Mouse (Mus musculus) mouse trophoblast stem cell (cell line): ENCODE measurements at regions not wholly inside any gene's neighbourhood (a gene's known extent, or its start where the extent isn't known, plus 50 kb on each side); places are given as distances from the start of the nearest gene placed in this dataset.

Source experiments
- in situ Hi-C, 2 experiments: fragments of 300-500 bp; cut with MseI, MboI; formaldehyde crosslinking; loops; 2 replicates in 1 of 2; 3 replicates in 1 of 2; pipeline ENCODE4 v1.15.1; 2025

DNA sequence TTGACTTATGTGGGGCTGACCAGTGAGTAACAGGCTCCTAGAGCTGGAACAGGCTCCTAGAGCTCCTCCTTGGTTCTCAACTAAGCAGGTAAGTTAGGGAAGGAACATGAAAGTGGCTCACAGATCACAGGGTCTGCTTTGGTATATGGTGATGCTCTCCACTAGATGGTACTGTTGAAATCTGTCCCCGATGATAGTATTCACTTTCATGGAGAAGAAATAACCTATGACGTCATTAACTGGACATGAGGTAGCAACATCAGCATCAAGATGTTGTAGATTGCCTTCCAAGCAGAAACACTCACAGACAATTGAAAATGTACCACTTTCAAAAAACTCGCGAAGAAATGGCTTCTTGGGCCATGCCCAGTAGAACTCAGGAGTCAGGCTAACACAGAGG lies 195.3 kb upstream of the Atp5g3 start:
- in situ Hi-C loops, result no loop called here

DNA sequence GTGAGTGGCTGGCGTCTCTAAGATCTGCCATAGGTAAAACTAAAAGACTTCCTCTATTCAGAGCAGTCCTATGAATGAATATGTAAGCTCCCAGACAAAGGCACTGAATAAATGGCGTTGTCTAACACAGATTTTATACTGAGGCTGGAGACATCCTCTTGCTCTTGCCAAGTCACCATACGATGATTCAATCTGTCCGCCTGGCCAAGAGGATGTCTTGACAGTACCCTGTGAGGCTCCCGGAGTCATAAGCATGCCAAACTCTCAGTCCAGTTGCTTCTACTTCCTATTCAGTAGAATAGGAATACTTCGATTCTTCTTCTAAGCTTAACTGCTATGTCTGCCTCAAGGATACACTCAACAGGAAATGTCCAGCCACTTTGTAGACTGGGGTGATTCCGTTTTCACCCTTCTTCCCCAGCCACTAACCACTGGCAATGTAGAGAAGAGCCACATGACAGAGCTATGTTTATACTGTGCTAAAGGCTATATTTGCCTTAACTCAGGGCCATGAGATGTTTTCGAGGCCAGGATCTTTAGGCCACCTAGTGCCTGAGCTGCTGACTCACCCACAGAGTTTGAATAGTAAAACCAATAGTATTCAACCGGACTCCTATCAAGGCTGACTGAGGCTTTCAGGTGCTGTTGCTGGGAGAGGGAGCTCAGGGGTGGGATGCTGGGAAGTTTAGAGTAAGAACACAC lies 188.7 kb upstream of the Atp5g3 start:
- in situ Hi-C loops, result no loop called here

DNA sequence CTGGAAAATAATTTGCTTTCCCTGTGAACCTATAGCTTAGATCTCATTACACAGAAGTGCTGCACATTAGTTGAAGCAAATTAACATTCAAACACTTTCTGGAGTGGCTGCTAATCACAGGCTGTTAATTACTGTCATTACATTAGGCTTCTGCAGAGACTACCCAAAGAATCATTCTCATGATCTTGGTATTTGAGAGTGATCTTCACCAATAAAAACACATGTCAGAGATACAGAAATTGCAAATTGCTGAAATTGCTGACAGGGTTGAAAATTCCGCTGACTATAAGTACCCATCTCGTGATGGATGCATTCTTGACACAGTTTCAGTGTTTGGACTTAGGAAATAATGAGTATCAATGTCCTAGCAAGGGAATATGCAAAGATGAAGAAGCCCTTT lies 185.7 kb upstream of the Atp5g3 start:
- in situ Hi-C loops, result no loop called here

DNA sequence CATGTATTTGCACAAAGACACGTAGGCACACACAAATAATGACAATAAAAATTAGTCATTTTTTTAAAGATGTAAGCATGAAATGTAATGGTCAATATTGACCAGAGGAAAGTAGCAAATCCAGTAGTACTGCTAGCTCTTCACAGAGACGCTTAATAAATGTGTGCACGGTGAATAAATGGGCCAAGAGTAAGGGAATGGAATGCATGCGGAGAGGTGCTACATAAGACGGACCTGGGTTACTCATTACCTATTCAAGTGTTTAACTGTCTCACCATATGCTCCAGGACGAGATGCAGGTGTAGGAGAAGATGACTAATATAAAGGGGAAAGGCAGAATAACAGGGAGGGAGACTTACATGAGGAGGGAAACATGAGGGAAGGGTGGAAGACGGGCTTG lies 182.4 kb upstream of the Atp5g3 start:
- in situ Hi-C loops, result no loop called here

DNA sequence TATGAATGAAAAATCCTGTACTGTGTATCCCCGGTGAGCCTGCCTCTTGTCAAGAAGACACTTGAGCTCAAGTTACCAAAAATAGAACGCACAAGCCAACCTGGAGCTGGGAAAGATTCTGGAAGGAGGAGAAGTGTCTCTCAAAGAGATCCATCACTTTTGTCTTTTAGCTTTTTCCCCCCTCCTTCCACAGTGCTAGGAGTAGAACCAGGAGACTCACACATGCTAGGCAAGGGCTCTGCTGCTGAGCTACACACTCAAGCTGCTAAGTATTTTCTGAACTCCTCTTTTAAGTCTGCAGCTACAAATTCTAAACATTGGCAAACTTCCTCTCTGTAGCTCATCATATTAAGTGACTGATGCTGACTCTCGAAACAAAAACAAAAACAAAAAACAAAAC lies 176.2 kb upstream of the Atp5g3 start:
- in situ Hi-C loops, result no loop called here

DNA sequence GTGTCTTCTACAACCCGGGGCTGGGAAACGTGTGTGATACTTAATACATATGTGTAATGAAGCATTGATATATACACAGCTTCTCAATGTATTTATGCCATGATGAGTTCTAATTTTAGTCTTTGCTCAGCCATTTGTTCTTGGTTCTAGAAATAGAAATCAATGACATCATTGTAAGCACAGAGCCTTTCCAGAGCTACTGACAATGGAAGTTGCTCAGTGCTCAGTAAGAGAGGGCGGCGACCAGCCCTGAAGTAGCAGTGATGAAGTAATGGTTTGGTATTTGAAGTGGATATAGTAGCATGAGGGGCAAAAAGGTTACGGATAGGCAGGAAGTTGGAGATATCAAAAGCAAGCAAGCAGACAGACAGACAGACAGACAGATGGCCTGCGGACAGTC lies 173.8 kb upstream of the Atp5g3 start:
- in situ Hi-C loops, result no loop called here

DNA sequence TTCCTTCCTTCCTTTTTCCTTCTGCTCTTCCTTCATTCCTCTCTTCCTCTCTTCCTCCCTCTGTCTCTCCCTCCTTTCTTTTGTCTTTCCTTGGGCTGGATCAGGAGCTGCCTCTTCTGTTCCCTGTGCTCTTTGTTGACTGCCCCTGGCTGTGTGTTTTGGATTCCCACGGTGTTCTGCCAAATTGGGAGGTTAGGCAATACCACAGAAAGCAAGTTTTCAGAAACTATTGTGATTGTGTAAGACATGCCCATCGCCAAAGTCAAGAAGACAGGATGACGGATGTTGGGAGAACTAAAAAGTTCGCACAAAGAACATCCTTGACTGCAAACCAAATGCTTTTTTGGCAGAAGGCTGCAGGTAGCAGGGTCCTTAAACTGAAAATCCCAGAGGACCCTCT lies 165.6 kb upstream of the Atp5g3 start:
- in situ Hi-C loops, result no loop called here

DNA sequence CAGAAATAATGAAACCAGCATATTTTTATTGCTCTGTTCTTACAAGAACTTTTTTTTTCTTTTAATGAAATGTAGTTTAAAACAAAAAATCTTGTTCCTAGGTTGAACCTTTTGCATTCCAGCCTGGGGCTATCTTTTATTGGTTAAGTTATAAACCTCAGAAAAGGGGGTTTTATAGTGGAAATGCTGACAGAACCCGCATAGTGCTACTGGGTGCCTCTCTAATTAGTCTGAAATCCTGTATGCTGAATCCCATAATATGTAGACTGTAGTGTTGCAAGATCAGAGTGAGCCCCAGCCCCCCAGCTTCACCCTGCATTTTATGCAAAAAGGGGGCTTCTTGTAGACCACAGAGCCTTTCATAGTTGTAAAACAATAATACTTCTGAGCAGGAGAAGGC lies 164.4 kb upstream of the Atp5g3 start:
- in situ Hi-C loops, result no loop called here

DNA sequence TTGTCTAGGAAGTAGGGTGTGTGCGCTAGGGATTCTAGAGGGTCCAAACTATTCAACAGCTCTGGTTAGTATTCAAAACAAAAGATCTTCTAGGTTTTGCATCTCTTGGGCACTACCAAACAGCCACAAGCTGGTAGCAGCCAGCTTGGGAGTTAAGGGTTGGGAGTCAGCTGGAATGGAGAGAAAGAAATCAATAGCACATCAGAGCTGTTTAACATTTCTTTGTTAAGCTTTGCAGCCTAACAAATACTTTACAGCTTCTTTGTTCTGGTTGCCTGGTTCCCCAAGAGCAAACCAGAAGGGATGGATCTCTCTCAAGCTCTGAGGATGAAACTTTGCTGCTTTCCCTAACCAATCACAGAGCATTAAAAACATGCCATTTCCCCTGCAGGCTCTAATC lies 162.3 kb upstream of the Atp5g3 start:
- in situ Hi-C loops, result no loop called here

DNA sequence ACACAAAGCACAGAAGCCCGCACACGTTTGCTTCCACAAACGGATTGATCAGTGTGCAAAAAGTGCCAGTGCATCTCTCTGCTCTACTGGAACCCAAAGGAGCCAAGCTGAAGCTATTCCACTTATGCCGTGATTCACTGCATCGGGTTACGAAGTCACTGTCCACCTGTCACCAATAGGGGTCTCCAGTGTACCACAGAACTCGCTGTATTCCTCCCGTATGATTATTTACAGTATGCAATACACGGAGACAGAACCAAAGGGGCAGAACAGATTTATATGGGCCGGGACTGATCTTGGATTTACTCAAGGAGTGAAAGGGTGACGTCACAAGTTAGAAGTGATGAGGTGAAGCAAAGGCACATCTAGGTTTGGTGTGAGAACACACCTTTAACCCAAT lies 155.5 kb upstream of the Atp5g3 start:
- in situ Hi-C loops, result loop anchor here (10.0 kb wide), 1 partner anchor 588 kb away; the partner anchor contains the start of gene Evx2 (in 2 of the 2)

DNA sequence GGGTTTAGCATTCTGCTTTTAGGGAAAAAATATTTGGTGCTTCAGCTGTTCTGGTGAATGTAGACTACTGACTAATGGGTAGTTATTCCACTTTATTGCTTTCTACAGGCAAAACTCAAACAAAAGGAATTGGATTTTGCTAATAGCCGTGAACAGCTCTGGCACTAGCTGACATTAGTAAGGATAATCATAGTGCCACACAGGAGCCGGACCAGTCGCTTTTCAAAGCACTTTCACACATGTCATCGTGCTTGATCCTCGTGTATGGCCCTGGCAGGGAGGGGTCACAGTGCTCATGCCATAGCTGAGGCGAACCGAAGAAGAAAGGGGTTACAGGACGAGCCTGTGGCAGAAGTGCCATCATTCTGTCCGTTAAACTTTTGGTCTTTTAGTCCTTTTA lies 153.2 kb upstream of the Atp5g3 start:
- in situ Hi-C loops, result loop anchor here (10.0 kb wide), 1 partner anchor 590 kb away; the partner anchor contains the start of gene Evx2 (in 2 of the 2)

DNA sequence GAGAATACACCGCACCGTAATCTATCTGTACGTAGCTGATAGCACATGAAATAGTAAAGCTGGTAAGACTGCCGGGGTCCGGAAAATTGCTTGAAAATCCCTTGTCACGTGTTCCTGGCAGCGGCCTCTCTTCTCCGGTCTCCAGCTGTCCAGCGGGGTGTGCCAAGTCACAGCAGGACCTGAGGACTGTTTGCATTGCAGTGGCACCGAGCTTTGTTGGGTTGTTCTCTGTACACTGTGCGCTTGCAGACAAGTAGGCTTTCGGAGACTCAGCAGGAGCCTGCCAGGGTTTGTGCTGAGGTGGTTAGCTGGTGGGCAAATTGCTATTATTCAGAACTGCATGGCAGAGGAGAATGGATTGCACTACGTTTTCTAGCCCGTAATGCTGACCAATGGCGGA lies 152.7 kb upstream of the Atp5g3 start:
- in situ Hi-C loops, result loop anchor here (10.0 kb wide), 1 partner anchor 591 kb away; the partner anchor contains the start of gene Evx2 (in 2 of the 2)

DNA sequence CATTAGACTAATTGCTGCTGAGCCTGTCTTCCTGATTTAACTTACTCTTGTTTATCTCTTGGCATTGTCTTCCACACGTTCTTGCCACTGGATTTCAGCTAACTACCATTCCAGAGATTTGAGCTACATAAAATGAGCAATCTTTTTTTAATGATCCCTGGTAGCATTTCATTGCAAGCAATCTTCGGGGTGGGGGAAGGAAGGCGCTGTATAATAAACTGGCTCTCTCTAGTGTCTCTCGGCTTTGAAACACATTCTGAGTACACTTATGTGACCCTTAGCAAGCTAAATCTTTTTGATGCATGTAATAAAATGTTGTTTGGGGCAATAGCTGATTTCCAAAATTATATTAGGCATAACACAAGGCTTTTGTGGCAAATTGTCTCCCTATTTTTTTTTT lies 152.2 kb upstream of the Atp5g3 start:
- in situ Hi-C loops, result loop anchor here (10.0 kb wide), 1 partner anchor 591 kb away; the partner anchor contains the start of gene Evx2 (in 2 of the 2)

DNA sequence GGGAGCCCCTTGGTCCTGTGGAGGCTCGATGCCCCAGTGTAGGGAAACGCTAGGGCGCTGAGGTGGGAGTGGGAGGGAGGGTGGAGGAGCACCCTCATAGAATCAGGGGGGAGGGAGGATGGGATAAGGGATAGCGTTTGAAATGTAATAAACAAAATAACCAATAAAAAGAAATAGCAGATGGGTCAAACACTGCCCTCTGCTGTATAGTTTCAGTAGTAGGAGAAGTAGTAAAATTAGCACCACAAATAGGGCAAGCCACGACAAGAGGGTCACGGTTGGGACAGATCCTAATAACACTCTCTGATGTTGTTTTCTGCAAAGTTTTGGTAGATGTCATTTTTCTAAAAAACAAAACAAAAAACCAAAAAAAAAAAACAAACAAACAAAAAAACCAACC lies 131.3 kb upstream of the Atp5g3 start:
- in situ Hi-C loops, result no loop called here

DNA sequence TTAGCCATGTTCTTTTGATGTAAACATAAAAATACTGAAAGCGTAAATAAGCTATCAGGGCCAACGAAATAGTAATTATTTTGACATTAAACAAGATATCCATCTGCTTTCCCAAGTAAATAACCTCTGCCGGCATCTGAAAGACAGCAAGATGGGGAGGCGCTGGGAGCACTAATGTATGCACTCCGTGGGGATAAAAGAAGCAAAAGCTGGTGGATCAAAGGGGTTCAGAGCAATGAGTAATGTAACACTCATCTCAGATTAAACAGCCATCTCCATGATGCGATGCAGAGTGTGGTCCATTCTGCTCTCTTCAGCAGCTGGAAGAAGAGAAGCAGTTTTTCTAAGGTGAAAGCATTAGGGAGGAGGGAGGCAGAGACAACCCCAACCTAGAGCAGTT lies 128.5 kb upstream of the Atp5g3 start:
- in situ Hi-C loops, result no loop called here

DNA sequence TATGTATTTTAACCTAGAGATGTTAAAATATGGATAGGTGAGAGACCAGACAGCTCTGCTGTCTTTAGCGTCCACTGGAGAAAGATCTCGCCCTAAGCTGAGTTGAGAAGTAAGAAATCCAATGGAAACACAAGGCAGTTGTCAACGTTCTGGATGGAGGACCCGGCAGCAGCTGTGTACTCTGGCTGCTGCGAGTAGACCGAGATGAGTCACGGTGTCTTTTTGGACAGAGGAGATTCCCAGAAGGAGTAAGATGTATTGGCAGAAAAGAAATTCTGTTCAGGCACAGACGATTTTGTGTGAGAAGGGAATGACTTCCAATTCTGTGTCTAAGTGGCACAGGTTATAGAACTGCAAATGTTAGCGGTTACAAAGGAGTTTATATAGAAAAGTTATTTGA lies 124.9 kb upstream of the Atp5g3 start:
- in situ Hi-C loops, result no loop called here

DNA sequence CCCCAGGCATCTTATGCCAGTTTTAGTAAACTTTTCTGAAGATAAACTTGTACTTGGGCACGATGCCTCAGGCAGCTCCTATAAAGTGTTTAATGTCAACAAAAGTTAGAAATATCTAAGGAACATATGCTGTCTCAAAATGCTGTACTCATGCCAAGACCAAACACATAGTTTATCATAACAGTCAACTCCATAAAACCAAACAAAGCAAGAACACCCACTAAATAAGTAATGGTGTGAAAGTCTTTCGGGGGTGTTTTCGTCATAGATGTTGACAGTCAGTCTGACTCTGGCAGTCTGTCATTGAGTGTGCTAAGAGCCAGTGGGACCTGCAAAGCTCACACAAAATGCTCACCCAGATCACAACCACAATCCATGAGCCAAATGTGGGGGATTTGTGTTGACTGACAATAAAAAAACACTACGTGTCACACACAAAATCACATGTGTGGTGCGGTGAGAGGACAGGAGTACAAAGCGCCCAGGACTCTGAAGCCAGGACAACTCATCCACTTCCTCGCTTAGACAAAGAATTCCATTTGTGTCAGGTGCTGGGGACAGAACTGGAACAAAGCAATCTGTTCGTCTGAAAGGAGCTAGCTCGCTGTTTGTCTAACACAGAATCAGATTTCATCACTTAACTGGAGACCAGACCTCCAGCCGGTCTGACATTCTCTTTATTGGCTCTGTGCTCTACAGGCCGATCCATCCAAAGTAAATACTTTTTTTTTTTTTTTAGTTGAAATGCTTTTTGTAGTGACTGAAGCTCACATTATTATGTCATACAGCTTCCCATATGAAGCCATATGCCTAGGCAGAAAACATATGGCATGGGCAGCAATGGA lies 121.3 kb upstream of the Atp5g3 start:
- in situ Hi-C loops, result no loop called here

DNA sequence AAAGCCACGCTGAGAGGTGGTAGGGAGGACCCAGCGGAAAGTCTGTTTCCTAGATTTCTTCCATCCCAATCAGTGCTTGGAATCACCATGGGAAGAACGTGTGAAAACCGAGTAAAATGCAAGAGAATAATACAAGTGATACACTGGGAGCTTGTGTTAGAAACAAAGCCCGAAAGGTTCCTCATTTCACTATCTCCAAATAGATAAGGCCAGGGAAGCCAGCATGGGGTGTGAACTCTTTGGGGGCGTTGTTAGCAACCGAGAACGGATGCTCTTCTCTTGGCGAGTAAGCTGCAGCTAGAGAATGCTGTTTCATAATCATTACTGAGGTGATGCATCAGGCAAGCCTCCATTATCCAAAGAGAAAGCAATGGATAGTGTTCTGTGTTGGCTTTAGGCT lies 118.8 kb upstream of the Atp5g3 start:
- in situ Hi-C loops, result no loop called here

DNA sequence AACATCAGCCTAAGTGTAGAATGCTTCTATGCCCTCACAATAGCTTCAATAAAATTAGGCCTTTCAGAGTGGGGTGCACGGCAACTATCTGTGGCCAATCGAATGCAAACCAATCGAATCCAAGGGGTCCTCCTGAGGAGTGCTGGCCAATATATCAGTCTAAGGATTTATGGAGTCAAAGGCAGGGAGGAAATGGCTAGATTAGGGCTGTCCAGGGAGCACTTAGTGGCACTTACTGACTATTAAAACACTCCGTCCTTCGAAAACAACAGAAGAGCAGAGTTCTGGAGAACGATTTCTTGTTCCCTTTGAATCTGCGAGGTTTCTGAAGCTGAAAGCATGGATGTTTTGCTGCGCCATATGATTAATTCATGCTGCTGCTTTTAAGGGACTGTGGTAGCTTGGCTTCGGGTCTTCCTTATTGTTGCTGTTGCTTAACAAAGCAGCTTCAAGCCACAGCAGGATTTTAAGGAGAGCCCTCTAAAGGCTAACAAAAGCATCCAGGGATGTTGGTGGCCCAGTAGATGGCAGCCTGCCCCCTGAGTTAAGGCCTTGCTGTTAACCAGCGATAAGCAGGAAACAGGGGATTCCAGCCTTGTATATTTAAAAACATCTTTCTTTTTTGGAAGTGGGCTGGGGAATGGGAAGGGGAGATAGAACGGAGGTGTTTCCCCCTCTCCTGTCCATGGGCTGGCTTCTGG lies 116.4 kb upstream of the Atp5g3 start:
- in situ Hi-C loops, result no loop called here

DNA sequence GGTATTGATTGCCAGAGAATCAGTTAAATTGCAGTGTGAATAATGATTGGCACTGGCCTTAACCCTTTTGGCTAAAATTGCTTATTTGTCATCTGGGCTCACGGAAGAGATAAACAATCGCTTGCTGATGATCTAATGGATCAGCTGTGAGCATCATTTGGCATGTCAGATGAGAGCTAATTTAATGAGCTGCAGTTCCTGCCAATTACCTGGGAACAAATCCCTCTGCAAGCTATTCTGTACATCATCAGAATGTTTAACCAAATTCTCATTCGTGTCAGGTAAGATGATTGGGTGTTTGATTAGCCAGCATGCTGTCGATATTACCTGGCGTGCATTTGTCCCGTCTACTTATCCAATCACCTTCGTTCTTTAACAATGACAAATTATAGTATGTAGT lies 104.0 kb upstream of the Atp5g3 start:
- in situ Hi-C loops, result no loop called here

DNA sequence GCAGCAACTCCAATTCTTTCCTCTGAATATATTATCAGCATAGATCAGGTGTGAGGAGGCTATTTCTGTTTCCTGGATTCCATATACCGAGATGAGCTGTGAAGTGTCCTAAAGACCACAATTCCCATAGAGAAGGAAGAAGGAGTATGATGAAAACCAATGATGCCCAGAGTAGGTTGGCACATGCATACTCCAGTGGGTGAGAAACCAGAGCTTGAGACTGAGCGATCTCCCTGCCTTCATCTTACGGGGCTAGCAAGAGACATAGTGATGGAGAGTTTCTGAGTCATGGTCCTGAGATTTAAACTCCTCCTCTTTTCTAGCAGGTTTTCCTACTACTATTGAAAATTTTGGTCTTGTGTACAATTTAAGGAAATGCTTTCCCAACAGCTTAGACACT lies 103.1 kb upstream of the Atp5g3 start:
- in situ Hi-C loops, result no loop called here

DNA sequence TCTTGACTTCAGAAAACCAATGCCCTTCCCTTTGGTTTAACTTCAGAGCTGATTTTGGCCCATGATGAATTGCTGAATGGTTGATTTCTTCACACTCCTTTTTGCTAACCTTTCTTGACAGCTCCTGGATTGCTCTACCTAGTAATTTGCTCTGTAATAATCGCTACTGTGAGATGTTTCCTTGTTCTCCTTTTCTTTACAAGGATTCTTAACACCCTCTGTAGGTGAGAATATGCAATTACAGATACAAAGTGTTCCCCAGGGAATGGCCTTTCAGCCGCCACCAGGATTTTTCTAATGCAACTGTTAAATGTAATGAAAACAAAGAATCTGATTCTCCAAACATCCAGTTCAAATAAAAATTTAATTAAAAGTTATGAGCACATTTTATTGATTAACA lies 87.4 kb upstream of the Atp5g3 start:
- in situ Hi-C loops, result no loop called here
